Mouse (Mus musculus) neural tube, embryonic 13.5 days (tissue): ENCODE data around the gene Fgb. TPM values are rescaled to one million over a fixed set of nuclear protein-coding genes. Genes with fewer than 3 reads are reported as not detected.
A peak's percentile ranks its signal among the peaks of the same experiment; 100 is the strongest.

Experiments
- ATAC-seq: fragments of 200-750 bp; cut with Nextera tagmentation; 2 replicates; pipeline ENCODE4 v1.8.0; 2017; ENCODE audit warnings: low read depth, mild to moderate bottlenecking, moderate TSS enrichment, moderate library complexity
- H3K27ac ChIP-seq: fragments of 300-500 bp; sonication (generic); replicated peaks from 2 replicates; pipeline ENCODE4 v1.5.1; 2015; ENCODE audit warnings: moderate library complexity, mild to moderate bottlenecking, inconsistent platforms
- H3K27me3 ChIP-seq: fragments of 300-500 bp; sonication (generic); 2 replicates; pipeline ENCODE4 v1.6.1; 2015; ENCODE audit warnings: mild to moderate bottlenecking, inconsistent platforms
- H3K36me3 ChIP-seq: fragments of 300-500 bp; sonication (generic); 2 replicates; pipeline ENCODE4 v1.6.1; 2015; ENCODE audit warnings: mild to moderate bottlenecking, inconsistent platforms
- H3K4me1 ChIP-seq: fragments of 300-500 bp; sonication (generic); replicated peaks from 2 replicates; pipeline ENCODE4 v1.6.1; 2015; ENCODE audit warnings: inconsistent platforms
- H3K4me2 ChIP-seq: fragments of 300-500 bp; sonication (generic); 2 replicates; pipeline ENCODE4 v1.6.1; 2015; ENCODE audit warnings: inconsistent platforms, mild to moderate bottlenecking, moderate library complexity
- H3K4me3 ChIP-seq: fragments of 300-500 bp; sonication (generic); 2 replicates; pipeline ENCODE4 v1.5.1; 2015; ENCODE audit warnings: mild to moderate bottlenecking, inconsistent platforms
- H3K9ac ChIP-seq: fragments of 300-500 bp; sonication (generic); 2 replicates; pipeline ENCODE4 v1.6.1; 2015; ENCODE audit warnings: moderate library complexity, mild to moderate bottlenecking, inconsistent platforms
- H3K9me3 ChIP-seq: fragments of 300-500 bp; sonication (generic); 2 replicates; pipeline ENCODE4 v1.6.1; 2016; ENCODE audit warnings: inconsistent platforms
- WGBS: fragments of 180-500 bp; shearing (Covaris S2); methylation state at CpG from one replicate; pipeline ENCODE4 v1.1.7; 2015; 5-methylcytosine and 5-hydroxymethylcytosine counted together
- polyA plus RNA-seq: library from polyadenylated mRNA; unstranded; fragments of >200 nt; fragmentation: Nextera tagmentation; extraction: Ambion mirVana; gene quantifications from 2 replicates; pipeline ENCODE4 v1.2.1, GENCODE M21; 2015

Gene Fgb
- polyA plus RNA-seq, 1 experiment from 2014 or later: 0.08 TPM

GRCm38 (mm10) chr3:83002191-83002590, 47.5 kb downstream of the Fgb start:
- Histone ChIP-seq H3K4me3 (no peak overlapping the region), H3K36me3 (no peaks in the 10 kb centered on the region), H3K9ac (no peak overlapping the region), H3K27ac (no peak overlapping the region), H3K27me3 (no peaks in the 10 kb centered on the region), H3K9me3 (no peaks in the 10 kb centered on the region), H3K4me2 (no peak overlapping the region), H3K4me1 (no peaks in the 10 kb centered on the region)
- 0% methylated on average over 2 of the region's 2 CpGs for WGBS
- no peak for ATAC-seq

- WGBS: 65% methylated on average over 9 of the region's 9 CpGs
- ATAC-seq: no peak
- Histone ChIP-seq H3K27me3 (peaks cover 18% of the 10 kb centered on the region), H3K4me1 (peaks cover 7% of the 10 kb centered on the region), H3K9ac (0 out of 2 replicates have a peak overlapping the region, but pooled peaks have one; percentile 27), H3K9me3 (no peaks in the 10 kb centered on the region), H3K4me3 (no peak overlapping the region), H3K27ac (no peak overlapping the region), H3K4me2 (no peak overlapping the region), H3K36me3 (no peaks in the 10 kb centered on the region)
Measured at GRCm38 (mm10) chr3:82999995-83000394, 49.7 kb downstream of the Fgb start.

- Histone ChIP-seq H3K9me3 (no peaks in the 10 kb centered on the region), H3K4me3 (no peak overlapping the region), H3K36me3 (no peaks in the 10 kb centered on the region), H3K4me2 (no peak overlapping the region), H3K9ac (no peak overlapping the region), H3K4me1 (peaks cover 8% of the 10 kb centered on the region), H3K27me3 (peaks cover 23% of the 10 kb centered on the region), H3K27ac (no peak overlapping the region)
- peak; percentile 90 for ATAC-seq
- WGBS: 30% methylated on average over 8 of the region's 8 CpGs
Measured at GRCm38 (mm10) chr3:82998772-82999463, 50.7 kb downstream of the Fgb start.

- 68% methylated on average over 3 of the region's 3 CpGs for WGBS
- H3K27ac ChIP-seq: no peak overlapping the region
Measured at GRCm38 (mm10) chr3:82996656-82997055, 53.0 kb downstream of the Fgb start.

GRCm38 (mm10) chr3:82995368-82995767, 54.3 kb downstream of the Fgb start:
- Histone ChIP-seq H3K4me1 (peaks cover 8% of the 10 kb centered on the region), H3K4me2 (peak overlapping the region; percentile 61), H3K27ac (no peak overlapping the region), H3K4me3 (peak overlapping the region; percentile 29), H3K36me3 (no peaks in the 10 kb centered on the region), H3K9me3 (no peaks in the 10 kb centered on the region), H3K27me3 (peaks cover 23% of the 10 kb centered on the region), H3K9ac (no peak overlapping the region; the same call in 1 of the 2 replicates)
- peak; percentile 48 for ATAC-seq
- WGBS: 4% methylated on average over 24 of the region's 24 CpGs

More at GRCm38 (mm10) chr3:82996656-82997055, 53.0 kb downstream of the Fgb start:
- no peak for ATAC-seq
- Histone ChIP-seq H3K36me3 (no peaks in the 10 kb centered on the region), H3K9me3 (no peaks in the 10 kb centered on the region), H3K4me2 (no peak overlapping the region), H3K4me3 (no peak overlapping the region), H3K27me3 (peaks cover 23% of the 10 kb centered on the region), H3K4me1 (peaks cover 8% of the 10 kb centered on the region), H3K9ac (no peak overlapping the region)

- Histone ChIP-seq H3K9ac (no peak overlapping the region), H3K4me1 (peaks cover 8% of the 10 kb centered on the region), H3K4me3 (no peak overlapping the region), H3K36me3 (no peaks in the 10 kb centered on the region), H3K4me2 (no peak overlapping the region), H3K9me3 (no peaks in the 10 kb centered on the region), H3K27ac (no peak overlapping the region), H3K27me3 (peaks cover 23% of the 10 kb centered on the region)
- no peak for ATAC-seq
- 94% methylated on average over 6 of the region's 6 CpGs for WGBS
Measured at GRCm38 (mm10) chr3:82992956-82993355, 56.7 kb downstream of the Fgb start.

GRCm38 (mm10) chr3:82991963-82992362, 57.7 kb downstream of the Fgb start:
- H3K36me3 ChIP-seq: no peaks in the 10 kb centered on the region
- H3K4me3 ChIP-seq: no peak overlapping the region
- WGBS: 77% methylated on average over 12 of the region's 12 CpGs
- no peak overlapping the region for H3K9ac ChIP-seq
- ATAC-seq: no peak
- H3K27ac ChIP-seq: no peak overlapping the region
- peaks cover 8% of the 10 kb centered on the region for H3K4me1 ChIP-seq
- H3K27me3 ChIP-seq: peaks cover 22% of the 10 kb centered on the region
- H3K4me2 ChIP-seq: no peak overlapping the region
- H3K9me3 ChIP-seq: no peaks in the 10 kb centered on the region

Other genes starting within 250 kb of the Fgb start
- gene Rbm46, start 173.4 kb downstream of the Fgb start, polyA plus RNA-seq: 1.9 TPM in 2 replicates
- gene Lrat, start 145.9 kb downstream of the Fgb start, polyA plus RNA-seq: 0.13 and 0.14 TPM in 2 replicates
- 0.17 TPM in 1 of 2 replicates, not detected in the other for gene Fgg, start 42.1 kb downstream of the Fgb start, polyA plus RNA-seq
- 0.35 TPM in 1 of 2 replicates, not detected in the other for gene Fga, start 23.8 kb downstream of the Fgb start, polyA plus RNA-seq
- 109 and 110 TPM in 2 replicates for gene Plrg1, start 5.7 kb upstream of the Fgb start, polyA plus RNA-seq
- gene Dchs2, start 78.1 kb upstream of the Fgb start, polyA plus RNA-seq: 0.77 and 0.90 TPM in 2 replicates